Mouse (Mus musculus) myocyte (in vitro differentiated cells): Measurements from ENCODE around the gene Ahcyl2. TPM values are rescaled to one million over a fixed set of nuclear protein-coding genes. Genes with fewer than 3 reads are reported as not detected.

ENCODE experiments used
- H3K27me3 ChIP-seq: one replicate; pipeline ENCODE4 v1.6.1; 2011; ENCODE audit not compliant: control insufficient read depth, insufficient read depth, insufficient read length
- H3K36me3 ChIP-seq: one replicate; pipeline ENCODE4 v1.6.1; 2011; ENCODE audit not compliant: control insufficient read depth, insufficient read depth
- H3K4me2 ChIP-seq: one replicate; pipeline ENCODE4 v1.6.1; 2011; ENCODE audit warnings: low read depth, control low read depth
- H3K4me3 ChIP-seq: one replicate; pipeline ENCODE4 v1.5.1; 2011; ENCODE audit warnings: mild to moderate bottlenecking, control low read depth, moderate library complexity
- H3K79me2 ChIP-seq: one replicate; pipeline ENCODE4 v1.6.1; 2011; ENCODE audit not compliant: control insufficient read depth, insufficient read depth
- H3ac ChIP-seq: one replicate; pipeline ENCODE4 v1.6.1; 2011; ENCODE audit not compliant: control insufficient read depth, insufficient read length
- CEBPB ChIP-seq: IDR thresholded peaks from 2 replicates; pipeline ENCODE4 v1.6.1; 2011; ENCODE audit warnings: mild to moderate bottlenecking, moderate library complexity; ENCODE audit not compliant: poor library complexity, insufficient read depth, severe bottlenecking
- E2F4 ChIP-seq: IDR thresholded peaks from one replicate; pipeline ENCODE4 v1.6.1; 2011; ENCODE audit warnings: mild to moderate bottlenecking, control low read depth, moderate library complexity; ENCODE audit not compliant: insufficient read depth
- MAX ChIP-seq: IDR thresholded peaks from one replicate; pipeline ENCODE4 v1.6.1; 2011; ENCODE audit warnings: low read depth, mild to moderate bottlenecking, control low read depth
- MYOD1 ChIP-seq, 3 experiments: IDR thresholded peaks; one replicate each; pipeline ENCODE4 v1.6.1; 2011; ENCODE audit warnings: control low read depth in 2 of 3, low read depth in 2 of 3, mild to moderate bottlenecking in 2 of 3, moderate library complexity in 1 of 3; ENCODE audit not compliant: insufficient read length in 2 of 3, control insufficient read depth in 1 of 3
- MYOG ChIP-seq, 3 experiments: IDR thresholded peaks; one replicate each; pipeline ENCODE4 v1.6.1; 2011; ENCODE audit warnings: control low read depth in 2 of 3, low read depth in 2 of 3, mild to moderate bottlenecking in 2 of 3; ENCODE audit not compliant: insufficient read length in 2 of 3, control insufficient read depth in 1 of 3, insufficient read depth in 1 of 3
- POLR2A ChIP-seq: IDR thresholded peaks from one replicate; pipeline ENCODE4 v1.6.1; 2011; ENCODE audit warnings: low read depth, mild to moderate bottlenecking, control low read depth, moderate library complexity; ENCODE audit not compliant: insufficient read length
- POLR2AphosphoS2 ChIP-seq: IDR thresholded peaks from one replicate; pipeline ENCODE4 v1.6.1; 2011; ENCODE audit warnings: low read depth, control low read depth; ENCODE audit not compliant: insufficient read length
- REST ChIP-seq: IDR thresholded peaks from one replicate; pipeline ENCODE4 v1.6.1; 2011; ENCODE audit warnings: mild to moderate bottlenecking, control low read depth, moderate library complexity; ENCODE audit not compliant: insufficient read depth, insufficient read length
- SRF ChIP-seq: IDR thresholded peaks from one replicate; pipeline ENCODE4 v1.6.1; 2011; ENCODE audit warnings: low read depth; ENCODE audit not compliant: control insufficient read depth, insufficient read length
- TCF12 ChIP-seq: IDR thresholded peaks from one replicate; pipeline ENCODE4 v1.6.1; 2011; ENCODE audit warnings: mild to moderate bottlenecking, control low read depth; ENCODE audit not compliant: poor library complexity, insufficient read depth, severe bottlenecking
- TCF3 ChIP-seq: IDR thresholded peaks from one replicate; pipeline ENCODE4 v1.6.1; 2011; ENCODE audit warnings: low read depth, control low read depth; ENCODE audit not compliant: insufficient read length
- USF1 ChIP-seq: IDR thresholded peaks from one replicate; pipeline ENCODE4 v1.6.1; 2011; ENCODE audit warnings: low read depth, mild to moderate bottlenecking, control low read depth, moderate library complexity
- polyA plus RNA-seq: library from polyadenylated mRNA; unstranded; fragments of >200 nt; fragmentation: generic; extraction: Trizol; gene quantifications from one replicate; pipeline ENCODE4 v1.2.1, GENCODE M21; 2012; ENCODE audit warnings: missing spikeins

Ahcyl2 gene
- polyA plus RNA-seq, 1 experiment, result 10.1 TPM

DNA sequence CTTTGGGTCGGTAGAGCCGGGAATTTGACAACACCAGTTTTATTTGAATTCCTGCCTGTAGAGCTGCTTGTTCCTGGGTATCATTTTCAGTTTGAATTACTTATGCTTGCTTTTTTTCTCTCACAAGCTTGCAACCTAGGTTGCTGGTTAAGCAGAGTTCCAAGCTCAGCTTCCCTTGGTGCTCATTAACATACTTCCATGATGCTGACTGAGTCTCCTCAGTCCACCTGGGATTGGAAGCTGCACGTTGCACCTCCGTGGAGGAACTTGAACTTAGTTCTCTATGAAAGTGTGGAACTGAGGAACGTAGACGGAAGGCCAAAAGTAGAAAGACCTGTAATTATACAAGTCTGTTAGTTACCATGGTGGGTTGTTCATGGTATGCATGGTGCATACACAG lies 16.1 kb downstream of the Ahcyl2 start:
- Histone ChIP-seq H3K4me3 (no peak overlapping the region), H3K27me3 (no peaks in the 10 kb centered on the region), H3K36me3 (no peaks in the 10 kb centered on the region), H3ac (no peak overlapping the region), H3K4me2 (no peak overlapping the region), H3K79me2 (no peaks in the 10 kb centered on the region)
- TF ChIP-seq SRF, result no peak
- TF ChIP-seq REST, result no peak
- TF ChIP-seq TCF12, result no peak

DNA sequence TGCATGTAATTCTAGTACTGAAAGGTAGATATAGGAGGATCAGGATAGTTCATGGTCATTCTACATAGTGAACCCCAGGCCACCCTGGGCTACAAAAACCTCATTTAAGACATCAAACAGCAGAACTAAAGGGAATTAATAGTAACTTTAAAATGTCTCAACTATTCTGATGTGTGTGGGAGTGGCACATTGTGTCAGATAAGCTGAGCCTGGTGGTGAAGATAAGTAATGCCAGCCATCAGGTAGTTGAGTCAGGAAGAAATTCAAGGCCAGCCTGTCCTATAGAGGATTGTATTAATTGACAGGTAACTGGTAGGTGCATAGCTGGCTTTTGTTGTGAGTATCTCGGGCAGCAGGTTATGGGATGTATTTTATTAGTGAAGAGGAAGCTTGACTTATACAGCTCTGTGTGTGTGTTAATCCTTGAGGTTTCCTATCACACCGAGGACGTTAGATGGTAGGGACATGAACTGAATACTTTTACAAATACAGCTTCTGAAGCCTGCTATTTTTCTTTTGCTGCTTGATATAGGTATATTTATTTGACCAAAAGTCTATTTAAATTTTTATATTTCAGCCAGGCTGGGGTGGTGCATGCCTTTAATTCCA lies 16.7 kb downstream of the Ahcyl2 start:
- no peaks in the 10 kb centered on the region for H3K36me3 ChIP-seq
- H3ac ChIP-seq, result no peak overlapping the region
- TF ChIP-seq MYOG (IDR thresholded peaks at IDR 0.05; ENCODE audit: control insufficient read depth in 1 of 3, insufficient read depth in 1 of 3, insufficient read length in 2 of 3, low read depth in 2 of 3), result no peak
- no peak for TF ChIP-seq TCF12
- TF ChIP-seq USF1, result no peak
- no peak for TF ChIP-seq REST
- no peak for TF ChIP-seq CEBPB
- no peak for TF ChIP-seq MAX
- no peak for TF ChIP-seq MYOD1 (IDR thresholded peaks at IDR 0.05; ENCODE audit: control insufficient read depth in 1 of 3, insufficient read length in 2 of 3, low read depth in 2 of 3)
- TF ChIP-seq TCF3, result no peak
- no peak for TF ChIP-seq SRF
- no peak for TF ChIP-seq E2F4
- H3K27me3 ChIP-seq, result no peaks in the 10 kb centered on the region
- no peak overlapping the region for H3K4me2 ChIP-seq
- H3K4me3 ChIP-seq, result no peak overlapping the region
- no peaks in the 10 kb centered on the region for H3K79me2 ChIP-seq

DNA sequence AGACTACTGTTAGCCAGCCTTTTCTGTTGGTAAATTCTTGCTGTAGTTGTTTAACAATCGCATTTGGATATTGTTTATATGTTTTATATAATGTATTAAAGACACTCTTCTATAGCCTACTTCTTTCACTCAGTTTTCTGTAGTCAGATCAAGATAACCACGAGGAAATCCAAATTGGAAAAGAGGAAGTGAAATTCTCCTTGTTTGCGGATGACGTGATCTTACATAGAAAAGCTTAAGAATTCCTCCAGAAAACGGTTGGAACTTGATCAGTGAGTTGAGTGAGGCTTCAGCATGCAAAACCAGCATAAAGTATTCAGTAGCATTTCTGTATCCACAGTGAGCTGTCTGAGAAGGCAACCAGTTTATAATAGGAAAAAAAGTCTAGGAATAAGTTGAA lies 17.9 kb downstream of the Ahcyl2 start:
- Histone ChIP-seq H3K4me2 (no peak overlapping the region), H3K27me3 (no peaks in the 10 kb centered on the region), H3K79me2 (no peaks in the 10 kb centered on the region), H3K4me3 (no peak overlapping the region), H3K36me3 (no peaks in the 10 kb centered on the region), H3ac (no peak overlapping the region)
- no peak for TF ChIP-seq MAX
- no peak for TF ChIP-seq CEBPB
- no peak for TF ChIP-seq MYOD1 (IDR thresholded peaks at IDR 0.05; ENCODE audit: control insufficient read depth in 1 of 3, insufficient read length in 2 of 3, low read depth in 2 of 3)
- TF ChIP-seq E2F4, result no peak
- no peak for TF ChIP-seq TCF12
- no peak for TF ChIP-seq POLR2A
- TF ChIP-seq TCF3, result no peak
- TF ChIP-seq REST, result no peak
- no peak for TF ChIP-seq POLR2AphosphoS2
- TF ChIP-seq SRF, result no peak
- TF ChIP-seq MYOG (IDR thresholded peaks at IDR 0.05; ENCODE audit: control insufficient read depth in 1 of 3, insufficient read depth in 1 of 3, insufficient read length in 2 of 3, low read depth in 2 of 3), result no peak
- no peak for TF ChIP-seq USF1

- TF ChIP-seq MYOG (IDR thresholded peaks at IDR 0.05; ENCODE audit: control insufficient read depth in 1 of 3, insufficient read depth in 1 of 3, insufficient read length in 2 of 3, low read depth in 2 of 3), result no peak
- no peak for TF ChIP-seq MAX
- TF ChIP-seq SRF, result no peak
- no peak for TF ChIP-seq E2F4
- TF ChIP-seq TCF12, result no peak
- no peak for TF ChIP-seq USF1
- no peak for TF ChIP-seq POLR2AphosphoS2
- no peak for TF ChIP-seq MYOD1 (IDR thresholded peaks at IDR 0.05; ENCODE audit: control insufficient read depth in 1 of 3, insufficient read length in 2 of 3, low read depth in 2 of 3)
- no peak for TF ChIP-seq REST
- no peak for TF ChIP-seq POLR2A
- TF ChIP-seq CEBPB, result no peak
- H3K4me2 ChIP-seq, result no peak overlapping the region
- no peaks in the 10 kb centered on the region for H3K36me3 ChIP-seq
- H3K27me3 ChIP-seq, result no peaks in the 10 kb centered on the region
- no peaks in the 10 kb centered on the region for H3K79me2 ChIP-seq
- H3ac ChIP-seq, result no peak overlapping the region
- no peak overlapping the region for H3K4me3 ChIP-seq
Observed at GRCm38 (mm10) chr6:29788779-29789350, 21.1 kb downstream of the Ahcyl2 start.
